Mouse (Mus musculus) forebrain, embryonic 13.5 days (tissue): ENCODE data around the gene Ppp4r3a. TPM values are rescaled to one million over a fixed set of nuclear protein-coding genes. Genes with fewer than 3 reads are reported as not detected.
A peak's percentile ranks its signal among the peaks of the same experiment; 100 is the strongest.

Experiments used
- ATAC-seq: fragments of 200-750 bp; cut with Nextera tagmentation; 2 replicates; pipeline ENCODE4 v1.8.0; 2017
- H3K27ac ChIP-seq: fragments of 300-500 bp; sonication (generic); 2 replicates; pipeline ENCODE4 v1.5.1; 2015; ENCODE audit warnings: inconsistent platforms, mild to moderate bottlenecking, moderate library complexity
- H3K27me3 ChIP-seq: fragments of 300-500 bp; sonication (generic); 2 replicates; pipeline ENCODE4 v1.6.1; 2015; ENCODE audit warnings: mild to moderate bottlenecking, inconsistent platforms
- H3K36me3 ChIP-seq: fragments of 300-500 bp; sonication (generic); 2 replicates; pipeline ENCODE4 v1.6.1; 2015; ENCODE audit warnings: mild to moderate bottlenecking, inconsistent platforms; ENCODE audit not compliant: poor library complexity, severe bottlenecking
- H3K4me1 ChIP-seq: fragments of 300-500 bp; sonication (generic); 2 replicates; pipeline ENCODE4 v1.6.1; 2015; ENCODE audit warnings: inconsistent platforms
- H3K4me2 ChIP-seq: fragments of 300-500 bp; sonication (generic); 2 replicates; pipeline ENCODE4 v1.6.1; 2015; ENCODE audit warnings: inconsistent platforms, mild to moderate bottlenecking, moderate library complexity
- H3K4me3 ChIP-seq: fragments of 300-500 bp; sonication (generic); 2 replicates; pipeline ENCODE4 v1.5.1; 2015; ENCODE audit warnings: mild to moderate bottlenecking, inconsistent platforms
- H3K9ac ChIP-seq: fragments of 300-500 bp; sonication (generic); 2 replicates; pipeline ENCODE4 v1.6.1; 2015; ENCODE audit warnings: mild to moderate bottlenecking, inconsistent platforms
- H3K9me3 ChIP-seq: fragments of 300-500 bp; sonication (generic); replicated peaks from 2 replicates; pipeline ENCODE4 v1.6.1; 2016; ENCODE audit warnings: inconsistent platforms
- WGBS: fragments of 180-500 bp; shearing (Covaris S2); methylation state at CpG from one replicate; pipeline ENCODE4 v1.1.7; 2015; 5-methylcytosine and 5-hydroxymethylcytosine counted together
- polyA plus RNA-seq: library from polyadenylated mRNA; unstranded; fragments of >200 nt; fragmentation: Nextera tagmentation; extraction: Ambion mirVana; gene quantifications from 2 replicates; pipeline ENCODE4 v1.2.1, GENCODE M21; 2015

The Ppp4r3a gene
- polyA plus RNA-seq, 1 experiment from 2014 or later = 36.9 TPM

GRCm38 (mm10) chr12:101026946-101027345 lies 56.6 kb downstream of the Ppp4r3a start:
- Histone ChIP-seq H3K4me3 (peak overlapping the region; percentile 83), H3K27ac (peak overlapping the region; percentile 41)

GRCm38 (mm10) chr12:101026518-101026917 lies 57.0 kb downstream of the Ppp4r3a start:
- no peaks in the 10 kb centered on the region for H3K9me3 ChIP-seq
- peak overlapping the region; percentile 68 for H3K4me2 ChIP-seq
- no peak for ATAC-seq
- no peaks in the 10 kb centered on the region for H3K27me3 ChIP-seq
- H3K4me3 ChIP-seq = peak overlapping the region; percentile 83
- peak overlapping the region; percentile 41; the same call in 1 of the 2 replicates for H3K27ac ChIP-seq
- WGBS = 32% methylated on average over 7 of the region's 7 CpGs
- H3K4me1 ChIP-seq = peaks cover 57% of the 10 kb centered on the region
- peak overlapping the region; percentile 95 for H3K9ac ChIP-seq
- peaks cover 16% of the 10 kb centered on the region for H3K36me3 ChIP-seq

More at GRCm38 (mm10) chr12:101026946-101027345, 56.6 kb downstream of the Ppp4r3a start:
- ATAC-seq = no peak
- Histone ChIP-seq H3K9me3 (no peaks in the 10 kb centered on the region), H3K4me2 (peak overlapping the region; percentile 68), H3K27me3 (no peaks in the 10 kb centered on the region), H3K4me1 (peaks cover 57% of the 10 kb centered on the region), H3K36me3 (peaks cover 12% of the 10 kb centered on the region), H3K9ac (peak overlapping the region; percentile 95)
- under 1% methylated on average over 11 of the region's 14 CpGs for WGBS

- no peaks in the 10 kb centered on the region for H3K9me3 ChIP-seq
- H3K4me1 ChIP-seq = peaks cover 59% of the 10 kb centered on the region
- H3K4me2 ChIP-seq = peak overlapping the region; percentile 68
- ATAC-seq = no peak
- H3K4me3 ChIP-seq = peak overlapping the region; percentile 83
- no peaks in the 10 kb centered on the region for H3K27me3 ChIP-seq
- H3K36me3 ChIP-seq = peaks cover 21% of the 10 kb centered on the region
- no peak overlapping the region for H3K27ac ChIP-seq
- 0 out of 2 replicates have a peak overlapping the region, but pooled peaks have one; percentile 17 for H3K9ac ChIP-seq
- 79% methylated on average over 4 of the region's 4 CpGs for WGBS
These were observed 57.5 kb downstream of the Ppp4r3a start for GRCm38 (mm10) chr12:101026025-101026424.

GRCm38 (mm10) chr12:101025379-101025778 lies 58.1 kb downstream of the Ppp4r3a start:
- no peak for ATAC-seq
- H3K9ac ChIP-seq = no peak overlapping the region
- 69% methylated on average over 7 of the region's 7 CpGs for WGBS
- H3K27ac ChIP-seq = peak overlapping the region; percentile 27
- H3K27me3 ChIP-seq = no peaks in the 10 kb centered on the region
- no peaks in the 10 kb centered on the region for H3K9me3 ChIP-seq
- H3K4me1 ChIP-seq = peaks cover 66% of the 10 kb centered on the region
- peaks cover 27% of the 10 kb centered on the region for H3K36me3 ChIP-seq
- peak overlapping the region; percentile 11 for H3K4me3 ChIP-seq
- H3K4me2 ChIP-seq = peak overlapping the region; percentile 68

- H3K4me2 ChIP-seq = peak overlapping the region; percentile 68
- no peaks in the 10 kb centered on the region for H3K9me3 ChIP-seq
- no peak overlapping the region for H3K9ac ChIP-seq
- H3K4me3 ChIP-seq = peak overlapping the region; percentile 11; the same call in 1 of the 2 replicates
- 57% methylated on average over 8 of the region's 8 CpGs for WGBS
- H3K27me3 ChIP-seq = no peaks in the 10 kb centered on the region
- no peak for ATAC-seq
- peaks cover 33% of the 10 kb centered on the region for H3K36me3 ChIP-seq
- peaks cover 71% of the 10 kb centered on the region for H3K4me1 ChIP-seq
- H3K27ac ChIP-seq = peak overlapping the region; percentile 27; the same call in 1 of the 2 replicates
These were observed 58.7 kb downstream of the Ppp4r3a start for GRCm38 (mm10) chr12:101024824-101025223.

GRCm38 (mm10) chr12:101023143-101023542 lies 60.4 kb downstream of the Ppp4r3a start:
- Histone ChIP-seq H3K27me3 (no peaks in the 10 kb centered on the region), H3K4me1 (peaks cover 87% of the 10 kb centered on the region), H3K27ac (0 out of 2 replicates have a peak overlapping the region, but pooled peaks have one; percentile 1), H3K9me3 (no peaks in the 10 kb centered on the region), H3K9ac (no peak overlapping the region), H3K36me3 (peaks cover 36% of the 10 kb centered on the region), H3K4me3 (no peak overlapping the region), H3K4me2 (0 out of 2 replicates have a peak overlapping the region, but pooled peaks have one; percentile 19)
- WGBS = 64% methylated on average over 11 of the region's 11 CpGs
- no peak for ATAC-seq

GRCm38 (mm10) chr12:101022353-101022752 lies 61.1 kb downstream of the Ppp4r3a start:
- Histone ChIP-seq H3K9me3 (no peaks in the 10 kb centered on the region), H3K27me3 (no peaks in the 10 kb centered on the region), H3K4me1 (peaks cover 93% of the 10 kb centered on the region), H3K4me2 (no peak overlapping the region), H3K27ac (no peak overlapping the region), H3K36me3 (peaks cover 36% of the 10 kb centered on the region), H3K9ac (no peak overlapping the region), H3K4me3 (no peak overlapping the region)
- WGBS = 91% methylated on average over 8 of the region's 8 CpGs
- ATAC-seq = no peak

GRCm38 (mm10) chr12:101021484-101022226 lies 61.8 kb downstream of the Ppp4r3a start:
- no peak overlapping the region for H3K4me3 ChIP-seq
- no peaks in the 10 kb centered on the region for H3K27me3 ChIP-seq

GRCm38 (mm10) chr12:101020210-101021015 lies 63.1 kb downstream of the Ppp4r3a start:
- Histone ChIP-seq H3K4me3 (no peak overlapping the region), H3K9ac (0 out of 2 replicates have a peak overlapping the region, but pooled peaks have one; percentile 3), H3K36me3 (peaks cover 30% of the 10 kb centered on the region), H3K9me3 (no peaks in the 10 kb centered on the region), H3K4me1 (peaks cover 93% of the 10 kb centered on the region), H3K4me2 (no peak overlapping the region), H3K27me3 (no peaks in the 10 kb centered on the region), H3K27ac (peak overlapping the region; percentile 41)
- WGBS = 69% methylated on average over 15 of the region's 15 CpGs
- ATAC-seq = peak; percentile 48; the same call in 1 of the 2 replicates

More at GRCm38 (mm10) chr12:101021484-101022226, 61.8 kb downstream of the Ppp4r3a start:
- no peak overlapping the region for H3K9ac ChIP-seq
- H3K36me3 ChIP-seq = peaks cover 36% of the 10 kb centered on the region
- 67% methylated on average over 9 of the region's 9 CpGs for WGBS
- H3K4me2 ChIP-seq = no peak overlapping the region
- peaks cover 93% of the 10 kb centered on the region for H3K4me1 ChIP-seq
- no peaks in the 10 kb centered on the region for H3K9me3 ChIP-seq
- H3K27ac ChIP-seq = no peak overlapping the region
- ATAC-seq = no peak

GRCm38 (mm10) chr12:101019443-101019842 lies 64.1 kb downstream of the Ppp4r3a start:
- Histone ChIP-seq H3K9ac (no peak overlapping the region), H3K27me3 (no peaks in the 10 kb centered on the region), H3K4me2 (no peak overlapping the region), H3K36me3 (peaks cover 30% of the 10 kb centered on the region), H3K9me3 (no peaks in the 10 kb centered on the region), H3K27ac (no peak overlapping the region), H3K4me3 (no peak overlapping the region), H3K4me1 (peaks cover 93% of the 10 kb centered on the region)
- WGBS = 93% methylated on average over 7 of the region's 7 CpGs
- ATAC-seq = no peak

GRCm38 (mm10) chr12:101019031-101019430 lies 64.5 kb downstream of the Ppp4r3a start:
- ATAC-seq = no peak
- H3K9me3 ChIP-seq = no peaks in the 10 kb centered on the region
- H3K4me3 ChIP-seq = no peak overlapping the region
- H3K36me3 ChIP-seq = peaks cover 30% of the 10 kb centered on the region
- H3K9ac ChIP-seq = no peak overlapping the region
- 37% methylated on average over 5 of the region's 5 CpGs for WGBS
- peak overlapping the region; percentile 38; the same call in 1 of the 2 replicates for H3K4me2 ChIP-seq
- no peaks in the 10 kb centered on the region for H3K27me3 ChIP-seq
- peak overlapping the region; percentile 40; the same call in 1 of the 2 replicates for H3K27ac ChIP-seq
- peaks cover 93% of the 10 kb centered on the region for H3K4me1 ChIP-seq

- no peak overlapping the region for H3K4me3 ChIP-seq
- no peak for ATAC-seq
- peaks cover 92% of the 10 kb centered on the region for H3K4me1 ChIP-seq
- peak overlapping the region; percentile 40 for H3K9ac ChIP-seq
- WGBS = 30% methylated on average over 6 of the region's 6 CpGs
- H3K27ac ChIP-seq = peak overlapping the region; percentile 40
- H3K36me3 ChIP-seq = peaks cover 30% of the 10 kb centered on the region
- H3K4me2 ChIP-seq = peak overlapping the region; percentile 38
- no peaks in the 10 kb centered on the region for H3K9me3 ChIP-seq
- H3K27me3 ChIP-seq = no peaks in the 10 kb centered on the region
These were observed 65.5 kb downstream of the Ppp4r3a start for GRCm38 (mm10) chr12:101017971-101018371.
